Mouse (Mus musculus) spleen, postnatal 14 days (tissue): ENCODE measurements around the gene Cavin4.
"Not testable (repeated sequence)": the region's sequence is repeated elsewhere in the genome, so short reads cannot be mapped to it uniquely, and the experiment has no call there.

Experiments
- DNase-seq, 2 experiments: peaks; one replicate each; pipeline ENCODE4 v3.0.0; 2021 to 2022; ENCODE audit warnings: low spot score in 2 of 2

Cavin4 gene

GRCm38 (mm10) chr4:48672915-48673314, 9.6 kb downstream of the Cavin4 start:
- DNase-seq = no peak

DNA sequence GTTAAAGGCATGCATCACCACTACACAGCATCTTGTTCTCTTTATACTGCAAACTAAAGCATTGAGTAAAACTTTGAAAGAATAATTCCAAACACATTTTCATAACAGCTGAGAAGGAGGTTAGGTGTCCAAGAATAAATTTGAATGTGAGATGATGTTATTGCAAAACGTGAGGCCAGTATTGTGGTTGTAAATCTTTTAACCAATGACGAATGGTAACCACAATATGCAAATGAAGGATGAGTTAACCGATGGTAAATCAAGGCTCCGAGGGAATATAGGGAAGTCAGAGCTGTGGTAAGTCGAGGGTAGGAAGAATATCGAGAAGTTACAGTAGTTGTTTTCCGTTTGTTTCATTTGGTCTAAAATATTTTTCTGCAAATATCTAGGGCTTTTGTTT, 11.1 kb downstream of the Cavin4 start:
- no peak for DNase-seq

DNA sequence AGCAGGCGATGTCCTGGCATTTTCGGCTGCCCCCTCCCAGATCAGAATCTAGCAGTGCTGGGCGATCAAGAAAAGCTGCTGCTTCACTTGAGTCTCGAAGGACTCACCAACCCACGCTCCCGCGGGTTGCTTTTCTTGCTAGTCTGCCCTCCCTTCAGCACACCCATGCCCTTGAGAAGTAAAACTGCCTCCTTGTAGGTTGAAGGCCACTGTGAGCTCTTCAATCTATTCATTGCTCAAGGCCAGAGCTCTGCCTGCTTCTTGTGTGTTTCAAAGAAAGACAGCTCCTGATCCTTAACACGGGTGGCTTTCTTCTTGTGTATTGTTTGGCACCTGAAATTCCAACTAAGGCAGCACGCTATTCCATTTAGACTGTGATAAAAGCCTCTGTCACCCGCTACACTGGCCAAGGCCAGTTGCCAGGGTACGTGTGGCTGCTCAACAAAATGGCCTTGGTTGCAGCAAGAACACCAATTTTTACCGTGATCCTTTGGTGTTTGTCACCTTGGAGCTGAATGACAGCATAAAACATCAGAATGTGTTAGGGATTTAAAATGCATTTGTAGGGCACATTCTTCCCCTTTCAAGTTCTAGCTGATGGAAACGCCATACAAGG, 13.4 kb downstream of the Cavin4 start:
- DNase-seq = no peak

GRCm38 (mm10) chr4:48677276-48677675, 14.0 kb downstream of the Cavin4 start:
- DNase-seq = no peak

- DNase-seq = no peak
Measured at GRCm38 (mm10) chr4:48677812-48678211, 14.5 kb downstream of the Cavin4 start.

GRCm38 (mm10) chr4:48678793-48679192, 15.5 kb downstream of the Cavin4 start:
- DNase-seq = no peak

DNA sequence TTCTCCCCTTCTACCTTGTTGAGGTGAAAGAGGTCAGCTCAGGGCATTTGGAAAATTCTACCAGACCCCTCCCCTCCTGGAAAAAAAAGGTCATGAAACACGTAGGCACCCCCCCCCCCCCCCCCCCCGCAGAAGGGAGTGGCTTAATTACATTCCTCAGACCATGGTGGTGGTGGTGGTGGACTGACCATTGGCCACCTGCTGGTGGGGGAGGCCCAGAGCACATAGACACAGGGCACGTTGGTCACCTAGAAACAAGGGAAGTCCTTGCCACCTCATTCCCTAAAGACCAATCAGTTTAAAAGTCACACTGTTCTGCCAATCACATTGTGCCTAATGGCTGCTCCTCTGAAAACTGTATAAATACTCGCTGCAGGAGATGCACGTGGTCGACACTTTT, 16.4 kb downstream of the Cavin4 start:
- not testable (repeated sequence) for DNase-seq

GRCm38 (mm10) chr4:48680214-48680613, 16.9 kb downstream of the Cavin4 start:
- no peak for DNase-seq

GRCm38 (mm10) chr4:48680648-48681343, 17.5 kb downstream of the Cavin4 start:
- DNase-seq = no peak

DNA sequence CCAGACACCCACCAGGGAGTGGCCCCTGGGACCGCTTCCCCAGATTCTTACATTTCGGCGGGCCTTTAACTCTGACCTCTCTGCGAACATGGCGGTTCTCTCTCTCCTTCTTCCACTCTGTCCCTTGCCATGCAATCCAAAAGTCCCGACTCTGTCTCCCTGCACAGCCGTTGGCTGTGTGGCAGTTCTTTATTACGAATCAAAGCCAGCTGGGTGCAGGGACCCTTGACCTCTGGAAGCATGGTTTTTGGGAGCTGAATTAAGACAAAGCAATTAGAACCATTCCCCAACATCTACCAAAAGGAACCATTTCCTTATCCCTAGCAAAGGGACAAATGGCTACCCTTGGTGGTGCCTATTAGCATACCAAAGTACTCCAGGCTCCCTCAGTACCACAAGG, 19.8 kb downstream of the Cavin4 start:
- DNase-seq = no peak

DNA sequence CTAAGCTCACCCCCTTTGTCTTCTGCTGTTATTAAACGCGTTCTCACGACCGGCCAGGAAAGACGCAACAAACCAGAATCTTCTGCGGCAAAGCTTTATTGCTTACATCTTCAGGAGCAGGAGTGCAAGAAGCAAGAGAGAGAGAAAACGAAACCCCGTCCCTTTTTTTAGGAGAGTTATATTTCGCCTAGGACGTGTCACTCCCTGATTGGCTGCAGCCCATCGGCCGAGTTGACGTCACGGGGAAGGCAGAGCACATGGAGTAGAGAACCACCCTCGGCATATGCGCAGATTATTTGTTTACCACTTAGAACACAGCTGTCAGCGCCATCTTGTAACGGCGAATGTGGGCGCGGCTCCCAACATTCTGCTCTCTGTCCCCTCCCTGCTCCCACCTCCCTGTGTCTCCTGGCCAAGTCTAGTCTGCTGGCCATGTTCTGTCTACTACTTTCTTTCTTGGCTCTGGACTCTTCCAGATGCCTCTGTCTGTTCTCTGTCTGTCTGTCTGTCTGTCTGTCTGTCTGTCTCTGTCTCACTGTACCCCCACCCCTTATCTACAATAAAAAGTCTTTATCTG, 20.4 kb downstream of the Cavin4 start:
- DNase-seq = not testable (repeated sequence)

GRCm38 (mm10) chr4:48684593-48685187, 21.4 kb downstream of the Cavin4 start:
- DNase-seq = no peak

- DNase-seq = no peak
Measured at GRCm38 (mm10) chr4:48688148-48688547, 24.8 kb downstream of the Cavin4 start.

DNA sequence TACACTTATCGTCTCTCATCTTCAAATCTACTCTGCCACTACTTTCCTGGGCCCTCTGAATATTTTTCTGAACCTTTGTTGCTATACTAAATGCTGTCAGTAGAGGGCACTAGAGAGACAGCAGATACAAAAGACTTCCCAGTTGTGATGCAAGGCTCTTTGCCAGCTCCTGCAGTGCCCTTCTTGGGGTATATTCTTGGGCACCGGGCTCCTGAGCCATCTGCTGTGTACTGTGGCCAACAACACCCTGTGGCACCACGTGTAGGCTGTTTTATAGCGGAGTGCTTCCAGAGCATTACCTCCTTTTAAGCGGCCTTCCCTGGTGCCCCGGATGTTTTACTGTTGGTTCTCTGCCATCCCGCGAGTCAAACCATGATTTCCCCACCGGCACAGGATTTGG, 27.3 kb downstream of the Cavin4 start:
- DNase-seq = no peak

- no peak for DNase-seq
Measured at GRCm38 (mm10) chr4:48691793-48692437, 28.6 kb downstream of the Cavin4 start.

DNA sequence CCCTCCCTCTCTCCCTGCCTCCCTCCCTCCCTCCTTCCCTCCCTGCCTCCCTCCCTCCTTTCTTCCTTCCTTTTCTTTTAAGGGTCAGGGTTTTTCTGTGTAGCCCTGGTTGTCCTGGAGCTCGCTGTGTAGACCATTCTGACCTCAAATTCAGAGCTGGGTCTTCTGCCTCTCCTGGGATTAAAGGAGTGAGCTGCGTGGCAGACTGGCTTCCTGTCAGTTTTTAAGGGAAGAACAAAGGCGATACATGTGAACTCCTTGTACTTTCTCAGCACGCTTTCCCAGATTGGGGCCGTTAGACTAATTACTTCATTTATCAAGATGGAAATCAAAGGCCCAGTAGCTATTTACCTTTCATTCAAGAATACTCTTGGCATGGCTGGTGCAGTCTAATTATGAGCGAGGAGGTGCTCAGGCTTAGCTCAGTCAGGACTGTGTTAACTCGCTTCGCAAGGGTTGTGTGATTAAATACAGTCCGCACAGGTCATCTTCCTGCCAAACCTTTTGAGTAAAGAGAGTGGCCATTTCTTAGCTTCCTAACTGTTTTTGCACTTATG, 29.5 kb downstream of the Cavin4 start:
- DNase-seq = no peak

DNA sequence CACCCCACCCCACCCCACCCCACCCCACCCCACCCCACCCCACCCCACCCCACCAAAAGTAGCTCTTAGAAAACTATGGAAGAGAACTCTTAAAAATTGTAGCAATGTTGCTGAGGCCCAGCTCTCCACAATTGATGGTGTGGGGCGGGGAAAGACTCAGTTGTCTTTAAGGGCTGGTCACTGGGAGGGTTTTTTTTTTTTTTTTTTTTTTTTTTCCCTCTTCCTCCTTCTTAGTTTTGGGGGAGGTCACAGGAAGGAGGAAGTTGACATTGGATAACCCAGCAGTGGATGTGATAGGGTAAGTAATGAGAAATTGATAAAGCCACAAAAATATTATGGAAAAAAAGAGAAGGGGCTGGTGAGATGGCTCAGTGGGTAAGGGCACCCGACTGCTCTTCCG, 33.4 kb downstream of the Cavin4 start:
- no peak for DNase-seq

DNA sequence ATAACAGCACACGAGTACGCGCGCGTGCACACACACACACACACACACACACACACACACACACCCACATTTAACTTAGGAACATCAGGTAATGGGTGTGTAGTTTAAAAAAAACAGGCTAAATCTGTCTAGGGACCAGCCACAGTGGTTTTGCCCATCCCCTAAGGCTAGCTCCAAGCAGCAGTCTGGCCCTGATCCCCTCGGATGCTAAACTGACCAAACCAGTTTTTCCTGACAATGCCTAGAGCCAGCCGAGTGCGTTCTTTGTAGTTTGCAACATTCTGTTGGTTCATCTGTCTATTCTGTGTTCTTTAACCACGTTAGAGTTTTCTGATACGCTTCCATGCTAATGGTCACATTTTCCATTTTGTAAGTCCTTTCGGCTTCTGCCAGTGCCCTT, 34.0 kb downstream of the Cavin4 start:
- DNase-seq = no peak

DNA sequence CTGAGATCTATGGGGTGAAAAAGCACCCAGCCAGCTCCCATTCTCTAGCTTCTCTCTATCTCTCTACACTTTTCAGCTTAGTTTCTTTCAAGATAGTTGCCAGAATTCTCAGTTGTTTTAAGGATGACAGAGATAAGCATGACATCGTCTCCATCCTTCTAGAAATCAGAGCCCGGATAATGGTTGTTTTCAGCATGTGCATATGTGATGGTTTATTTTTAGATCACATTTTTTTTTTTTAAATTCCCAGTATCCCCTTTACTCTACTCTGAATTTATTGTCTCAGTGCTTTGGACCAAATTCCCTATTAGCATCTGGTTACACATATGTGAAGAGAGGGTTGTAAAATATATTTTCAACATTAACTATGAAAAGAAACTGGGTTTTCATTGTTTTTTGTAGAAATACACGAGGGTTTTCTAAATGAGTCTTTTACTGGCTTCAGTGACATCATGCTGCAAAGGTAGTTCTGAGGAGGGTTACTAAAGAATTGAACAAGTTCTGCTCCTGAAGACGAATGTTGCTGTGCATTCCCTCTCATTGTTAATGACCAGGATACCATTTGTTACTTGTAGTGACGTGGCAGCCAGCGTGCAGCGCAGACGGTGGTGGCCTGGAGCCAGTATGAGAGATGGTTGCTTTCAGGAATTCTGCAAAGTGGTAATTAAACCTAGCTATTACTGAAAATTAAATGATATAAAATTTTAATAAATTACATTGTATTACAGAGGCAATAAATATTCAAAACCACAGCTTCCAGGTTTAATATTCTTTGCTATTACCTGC, 52.7 kb downstream of the Cavin4 start:
- DNase-seq = no peak

DNA sequence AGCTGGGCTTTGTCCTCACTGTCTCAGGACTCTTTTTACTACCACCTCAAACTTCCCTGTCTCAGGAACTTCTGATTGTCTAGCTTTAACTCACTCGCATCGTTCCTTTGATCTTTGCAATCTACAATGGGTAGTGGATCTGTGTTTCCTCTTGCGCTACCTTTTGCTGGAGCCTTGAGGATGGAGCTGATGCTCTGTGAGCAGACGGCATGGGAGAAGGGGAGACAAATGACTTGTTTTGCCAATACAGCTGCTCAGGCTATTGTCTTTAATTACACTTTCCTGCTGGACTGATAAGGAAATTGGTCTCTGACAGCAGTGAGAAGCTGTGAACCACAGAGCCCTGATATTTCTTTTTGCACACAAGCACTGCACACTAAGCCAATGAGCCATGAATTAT, 53.5 kb downstream of the Cavin4 start:
- no peak for DNase-seq
